37 mouse cellular contexts compared by ENCODE assay signal in the genomic region with DNA sequence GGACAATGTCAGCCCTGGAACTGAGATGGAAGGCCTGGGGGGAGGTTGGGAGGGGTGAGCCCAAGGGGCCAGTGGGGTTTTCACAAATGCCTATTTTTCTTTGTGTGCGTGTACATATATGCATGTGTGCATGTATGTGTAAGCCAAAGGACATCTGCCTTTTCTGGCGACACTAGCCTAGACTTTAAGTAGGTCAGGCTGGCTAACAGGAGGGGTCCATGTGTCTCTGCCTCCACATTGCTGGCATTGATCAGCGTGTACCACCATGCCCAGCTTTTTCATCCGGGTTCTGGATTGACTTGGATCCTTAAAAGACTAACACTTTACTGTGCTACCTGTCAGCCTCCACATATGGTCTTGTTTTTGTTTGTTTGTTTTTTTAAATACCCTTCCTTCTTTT. TPM values are rescaled to one million over a fixed set of nuclear protein-coding genes. Genes with fewer than 3 reads are reported as not detected.
DNase-seq lines count a peak whose midpoint lies in the region; TF ChIP-seq lines count a peak whose summit lies in the region.
"Had no signal": no experiment of that assay in that cellular context is flagged by ENCODE, and none has a peak within 500 bp of the region (broad histone marks: within the 10 kb centered on the region; RNA-seq: fewer than 3 reads in every experiment).

No protein-coding gene starts in this region.

- H3K4me3 ChIP-seq in cerebellum, adult 2 months (replicated peaks; ENCODE audit: insufficient read depth, low read depth, low read length) = no peak overlapping the region
- H3K4me3 ChIP-seq in heart, embryonic 10.5 days = no peak overlapping the region
- H3K4me3 ChIP-seq in left cerebral cortex, adult 2 months = no peak overlapping the region
- H3K4me3 ChIP-seq in testis, adult 2 months (ENCODE audit: control insufficient read depth, low read depth, low read length) = peak overlapping the region; percentile 80
- H3K4me3 ChIP-seq: forebrain, embryonic 13.5 days; heart, embryonic 12.5 days; hindbrain, embryonic 12.5 days; intestine, embryonic 15.5 days; limb, embryonic 13.5 days had no signal

- peaks cover 27% of the 10 kb centered on the region for H3K4me1 ChIP-seq in cerebellum, adult 2 months (ENCODE audit: control insufficient read depth, insufficient read depth, low read length)
- H3K4me1 ChIP-seq in heart, embryonic 10.5 days = peaks cover 46% of the 10 kb centered on the region
- peaks cover 11% of the 10 kb centered on the region for H3K4me1 ChIP-seq in testis, adult 2 months (ENCODE audit: control insufficient read depth, insufficient read depth, low read length)

- H3K27ac ChIP-seq in cerebellum, adult 2 months (ENCODE audit: insufficient read depth, low read length) = peak overlapping the region; percentile 99
- H3K27ac ChIP-seq in heart, embryonic 10.5 days = peak overlapping the region; percentile 87
- peak overlapping the region; percentile 96 for H3K27ac ChIP-seq in left cerebral cortex, adult 2 months
- no peak overlapping the region for H3K27ac ChIP-seq in testis, adult 2 months (ENCODE audit: control insufficient read depth, insufficient read depth, low read depth, low read length)
- H3K27ac ChIP-seq: forebrain, embryonic 13.5 days; hindbrain, embryonic 12.5 days had no signal

- no peaks in the 10 kb centered on the region for H3K9me3 ChIP-seq in heart, embryonic 10.5 days
- H3K9me3 ChIP-seq: forebrain, embryonic 13.5 days; G1E; heart, embryonic 12.5 days; hindbrain, embryonic 12.5 days; intestine, embryonic 15.5 days; limb, embryonic 13.5 days had no signal

- H3K27me3 ChIP-seq in cerebellum, adult 2 months (ENCODE audit: control insufficient read depth, insufficient read depth, low read length) = no peaks in the 10 kb centered on the region
- H3K27me3 ChIP-seq in heart, embryonic 10.5 days (ENCODE audit: insufficient read depth, poor library complexity, severe bottlenecking) = no peaks in the 10 kb centered on the region
- H3K27me3 ChIP-seq in testis, adult 2 months (ENCODE audit: control insufficient read depth, insufficient read depth, low read length) = no peaks in the 10 kb centered on the region
- H3K27me3 ChIP-seq: forebrain, embryonic 13.5 days; heart, embryonic 12.5 days; hindbrain, embryonic 12.5 days; intestine, embryonic 15.5 days; limb, embryonic 13.5 days had no signal

- no peak for TF ChIP-seq POLR2A in cerebellum, adult 2 months (IDR thresholded peaks at IDR 0.05; ENCODE audit: borderline replicate concordance, insufficient read depth, low read length)
- no peak for TF ChIP-seq POLR2A in testis, adult 2 months (IDR thresholded peaks at IDR 0.05; ENCODE audit: control insufficient read depth, low read depth, low read length)

- peak; percentile 34 to 44 for DNase-seq in cerebellum, adult 2 months
- DNase-seq in cerebellum, adult 8-10 months = no peak
- DNase-seq in heart, embryonic 10.5 days (ENCODE audit: low spot score) = no peak
- DNase-seq in heart, postnatal 14 days = no peak
- no peak for DNase-seq in left cerebral cortex, adult 2 months (ENCODE audit: extremely low spot score in 1 of 2, low spot score in 2 of 2)
- DNase-seq in left cerebral cortex, postnatal 25 days (ENCODE audit: low spot score in 2 of 2) = no peak
- DNase-seq in testis, postnatal 14 days (ENCODE audit: low spot score) = no peak
- DNase-seq: adrenal gland, postnatal 10 days; gastrocnemius, postnatal 25 days; heart, adult 11 months; kidney, adult 2 months; layer of hippocampus, adult 9-11 months; lung, postnatal 14 days; right cerebral cortex, postnatal 4 days; thymus, postnatal 4 days had no signal

- no peaks in the 10 kb centered on the region for H3K36me3 ChIP-seq in heart, embryonic 10.5 days
- no peaks in the 10 kb centered on the region for H3K36me3 ChIP-seq in testis, adult 2 months (ENCODE audit: control insufficient read depth, insufficient read depth, low read length)
- H3K36me3 ChIP-seq: G1E; heart, embryonic 12.5 days; hindbrain, embryonic 12.5 days; intestine, embryonic 15.5 days; limb, embryonic 13.5 days had no signal

- TF ChIP-seq CTCF in cerebellum, adult 2 months (IDR thresholded peaks at IDR 0.05; ENCODE audit: borderline replicate concordance, insufficient read depth, low read depth, low read length) = no peak
- TF ChIP-seq CTCF in left cerebral cortex, adult 2 months (IDR thresholded peaks at IDR 0.05) = no peak
- TF ChIP-seq CTCF in testis, adult 2 months (IDR thresholded peaks at IDR 0.05; ENCODE audit: control insufficient read depth, insufficient read depth, insufficient replicate concordance, low read depth, low read length) = no peak

- intact Hi-C loops in heart, postnatal 14 days (cut with DNase I) = no loop called here
- intact Hi-C loops in left cerebral cortex, adult 2 months (cut with DNase I) = no loop called here
- intact Hi-C loops in left cerebral cortex, postnatal 25 days (cut with DNase I) = no loop called here

- 15% methylated on average over 4 of the region's 4 CpGs for WGBS in cerebellum, adult 2 months
- WGBS in heart, embryonic 10.5 days = 87% methylated on average over 4 of the region's 4 CpGs

RNA-seq across cellular contexts. Expression of gene Gm49337, which starts 0.6 kb away (rescaled TPM):
- polyA plus RNA-seq in cerebellum, adult 2 months (2012; rRNA removed) = not detected in 2 replicates
- not detected in 2 replicates for polyA plus RNA-seq in heart, embryonic 10.5 days (2016; fragmentation: Nextera tagmentation; extraction: Ambion mirVana)
- total RNA-seq in heart, postnatal 14 days (2021) = 1 to 10 TPM; 1.1 to 3.7 TPM
- total RNA-seq in left cerebral cortex, adult 2 months (2021) = 1 to 10 TPM; 1.4 to 2.9 TPM
- not detected for total RNA-seq in left cerebral cortex, postnatal 25 days (2021)
- polyA plus RNA-seq in testis, adult 2 months (2012; rRNA removed) = not detected in 2 replicates
- total RNA-seq: adrenal gland, postnatal 10 days; G1E; hindbrain, postnatal 0 days; neutrophil, adult 5-6 weeks had no signal
- polyA plus RNA-seq: embryonic facial prominence, embryonic 11.5 days; forebrain, embryonic 13.5 days; G1E; heart, embryonic 12.5 days; hindbrain, embryonic 12.5 days; hindbrain, postnatal 0 days; intestine, embryonic 15.5 days; kidney, adult 2 months; kidney, embryonic 16.5 days; large intestine, adult 2 months; limb, embryonic 13.5 days; liver, embryonic 11.5 days; liver, embryonic 16.5 days; midbrain, embryonic 16.5 days; neural tube, embryonic 11.5 days; spleen, adult 2 months; stomach, postnatal 0 days; thymus, postnatal 0 days had no signal

RNA-seq across cellular contexts. Expression of gene 1700042G07Rik, which starts 0.6 kb away (rescaled TPM):
- not detected in 2 replicates for polyA plus RNA-seq in cerebellum, adult 2 months (2012; rRNA removed)
- not detected in 2 replicates for polyA plus RNA-seq in heart, embryonic 10.5 days (2016; fragmentation: Nextera tagmentation; extraction: Ambion mirVana)
- not detected for total RNA-seq in heart, postnatal 14 days (2021)
- not detected for total RNA-seq in left cerebral cortex, adult 2 months (2021)
- not detected for total RNA-seq in left cerebral cortex, postnatal 25 days (2021)
- polyA plus RNA-seq in testis, adult 2 months (2012; rRNA removed) = 696 and 816 TPM in 2 replicates
- total RNA-seq: adrenal gland, postnatal 10 days; G1E; gastrocnemius, postnatal 25 days; heart, postnatal 25 days; hindbrain, postnatal 0 days; left cerebral cortex, adult 18-20 months; left cerebral cortex, postnatal 36 days; neutrophil, adult 5-6 weeks had no signal
- polyA plus RNA-seq: embryonic facial prominence, embryonic 11.5 days; forebrain, embryonic 13.5 days; G1E; heart, embryonic 12.5 days; hindbrain, embryonic 12.5 days; hindbrain, postnatal 0 days; intestine, embryonic 15.5 days; kidney, adult 2 months; kidney, embryonic 16.5 days; large intestine, adult 2 months; limb, embryonic 13.5 days; liver, embryonic 11.5 days; liver, embryonic 16.5 days; midbrain, embryonic 16.5 days; neural tube, embryonic 11.5 days; spleen, adult 2 months; stomach, postnatal 0 days; thymus, postnatal 0 days had no signal

RNA-seq across cellular contexts. Expression of gene Tspan1, which starts 6.4 kb away (rescaled TPM):
- 0.47 and 0.67 TPM in 2 replicates for polyA plus RNA-seq in cerebellum, adult 2 months (2012; rRNA removed)
- polyA plus RNA-seq in heart, embryonic 10.5 days (2016; fragmentation: Nextera tagmentation; extraction: Ambion mirVana) = 0.10 TPM in 1 of 2 replicates, not detected in the other
- under 1 TPM in 1 of 2 experiments, not detected in 1; 0.36 TPM for total RNA-seq in heart, postnatal 14 days (2021)
- total RNA-seq in left cerebral cortex, adult 2 months (2021) = not detected
- total RNA-seq in left cerebral cortex, postnatal 25 days (2021) = under 1 TPM; 0.23 to 0.27 TPM
- polyA plus RNA-seq in testis, adult 2 months (2012; rRNA removed) = 4.3 TPM in 2 replicates
- total RNA-seq: adrenal gland, postnatal 10 days; gastrocnemius, postnatal 25 days; heart, postnatal 25 days had no signal
- polyA plus RNA-seq: G1E; heart, embryonic 12.5 days; midbrain, embryonic 16.5 days; spleen, adult 2 months had no signal

RNA-seq across cellular contexts. Expression of gene Lurap1, which starts 22.6 kb away (rescaled TPM):
- 42.5 and 45.3 TPM in 2 replicates for polyA plus RNA-seq in cerebellum, adult 2 months (2012; rRNA removed)
- polyA plus RNA-seq in heart, embryonic 10.5 days (2016; fragmentation: Nextera tagmentation; extraction: Ambion mirVana) = 1.4 and 1.9 TPM in 2 replicates
- total RNA-seq in heart, postnatal 14 days (2021) = 1 to 10 TPM; 3.7 to 5.5 TPM
- 10 to 100 TPM; 28.4 to 31.2 TPM for total RNA-seq in left cerebral cortex, adult 2 months (2021)
- total RNA-seq in left cerebral cortex, postnatal 25 days (2021) = 10 to 100 TPM; 27.9 to 32.8 TPM
- polyA plus RNA-seq in testis, adult 2 months (2012; rRNA removed) = 30.3 and 36.1 TPM in 2 replicates

RNA-seq across cellular contexts. Expression of gene Pik3r3, which starts 47.7 kb away (rescaled TPM):
- polyA plus RNA-seq in cerebellum, adult 2 months (2012; rRNA removed) = 90.6 and 105 TPM in 2 replicates
- 17.2 and 22.7 TPM in 2 replicates for polyA plus RNA-seq in heart, embryonic 10.5 days (2016; fragmentation: Nextera tagmentation; extraction: Ambion mirVana)
- 10 to 100 TPM; 18.3 to 18.9 TPM for total RNA-seq in heart, postnatal 14 days (2021)
- total RNA-seq in left cerebral cortex, adult 2 months (2021) = 10 to 100 TPM; 37.2 to 42.8 TPM
- 10 to 100 TPM; 37.7 to 44.0 TPM for total RNA-seq in left cerebral cortex, postnatal 25 days (2021)
- 46.5 TPM in 2 replicates for polyA plus RNA-seq in testis, adult 2 months (2012; rRNA removed)

Comparison
In these comparisons a context has a peak if more than half of its experiments do, and no peak if none do; other contexts are left out.
1. DNase-seq: peak in cerebellum, adult 2 months (2 of 2); none in cerebellum, adult 8-10 months (single experiment), heart, embryonic 10.5 days (single experiment), heart, postnatal 14 days (0 of 2), left cerebral cortex, adult 2 months (0 of 2), left cerebral cortex, postnatal 25 days (0 of 2) and testis, postnatal 14 days (single experiment).